Mouse (Mus musculus) MEL (cell line): ENCODE measurements around the gene Irf1.

Experiments
- CTCF ChIP-seq, 3 experiments: IDR thresholded peaks in 2 of 3; conservative IDR thresholded peaks in 1 of 3; 2 replicates each; pipeline ENCODE4 v1.5.1; 2011 to 2012; ENCODE audit warnings: low read length in 3 of 3, low read depth in 2 of 3, mild to moderate bottlenecking in 2 of 3, improper control_type of control experiment in 1 of 3, inconsistent platforms in 1 of 3, mixed read lengths in 1 of 3, moderate library complexity in 1 of 3; ENCODE audit not compliant: control insufficient read depth in 1 of 3, insufficient read depth in 1 of 3, poor library complexity in 1 of 3, severe bottlenecking in 1 of 3
- GATA1 ChIP-seq: IDR thresholded peaks from 2 replicates; pipeline ENCODE4 v1.6.1; 2011; ENCODE audit warnings: low read depth, low read length, improper control_type of control experiment
- MAFK ChIP-seq: IDR thresholded peaks from 2 replicates; pipeline ENCODE4 v1.6.1; 2011; ENCODE audit warnings: low read depth, mild to moderate bottlenecking, low read length, improper control_type of control experiment, borderline replicate concordance
- MAZ ChIP-seq: IDR thresholded peaks from 2 replicates; pipeline ENCODE4 v1.6.1; 2012; ENCODE audit warnings: low read depth, mild to moderate bottlenecking, inconsistent platforms, low read length, improper control_type of control experiment
- MYC ChIP-seq: IDR thresholded peaks from 2 replicates; pipeline ENCODE4 v1.6.1; 2011; ENCODE audit warnings: low read depth, mild to moderate bottlenecking, low read length, improper control_type of control experiment, moderate library complexity
- POLR2A ChIP-seq, 2 experiments: IDR thresholded peaks; 2 replicates each; pipeline ENCODE4 v1.6.1; 2011 to 2012; ENCODE audit warnings: low read length in 2 of 2, mild to moderate bottlenecking in 2 of 2, control low read depth in 1 of 2, improper control_type of control experiment in 1 of 2, low read depth in 1 of 2, moderate library complexity in 1 of 2; ENCODE audit not compliant: control insufficient read depth in 1 of 2, insufficient read depth in 1 of 2, poor library complexity in 1 of 2
- POLR2AphosphoS2 ChIP-seq: IDR thresholded peaks from 2 replicates; pipeline ENCODE4 v1.6.1; 2011; ENCODE audit warnings: low read length, improper control_type of control experiment

DNA sequence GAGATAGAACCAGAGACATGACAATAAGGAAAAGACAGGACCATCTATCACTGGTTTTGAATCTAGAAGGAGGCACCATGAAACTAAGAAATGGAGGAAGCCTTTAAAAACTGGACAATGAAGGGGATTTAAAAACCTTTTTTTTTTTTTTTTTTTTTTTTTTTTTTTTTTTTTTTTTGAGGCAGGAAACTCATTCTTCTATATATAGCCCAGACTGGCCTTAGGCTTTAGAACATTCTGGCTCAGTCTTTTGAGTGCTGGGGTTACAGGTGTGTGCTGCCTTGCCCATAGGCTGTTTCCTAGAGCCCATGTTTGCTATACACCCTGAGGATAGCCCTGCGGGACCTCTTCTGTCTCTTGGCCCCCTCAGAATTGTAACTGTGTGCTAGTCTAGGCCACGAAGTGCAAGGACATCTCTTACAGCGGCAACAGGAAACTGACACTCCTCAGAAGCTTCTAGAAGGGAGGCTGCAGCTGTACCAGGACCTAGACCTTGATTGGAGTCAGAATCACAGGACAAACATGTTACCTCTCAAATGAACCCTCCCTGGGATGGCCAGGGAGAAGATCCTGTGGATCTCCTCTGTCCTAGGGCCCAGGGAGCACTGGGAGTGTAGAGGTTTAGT, 15.6 kb downstream of the Irf1 start:
- TF ChIP-seq GATA1 (no peak), CTCF (IDR thresholded peaks at IDR 0.05 in 2 of 3, conservative IDR thresholded peaks at IDR 0.05 in 1 of 3; ENCODE audit: control insufficient read depth in 1 of 3, insufficient read depth in 1 of 3, low read depth in 2 of 3, low read length in 3 of 3, poor library complexity in 1 of 3, severe bottlenecking in 1 of 3) (no peak), POLR2A (IDR thresholded peaks at IDR 0.05; ENCODE audit: control insufficient read depth in 1 of 2, insufficient read depth in 1 of 2, low read depth in 1 of 2, low read length in 2 of 2, poor library complexity in 1 of 2) (no peak), MAFK (no peak), MAZ (no peak), POLR2AphosphoS2 (no peak), MYC (no peak)
